Mouse (Mus musculus) forebrain, embryonic 11.5 days (tissue): Measurements from ENCODE around the gene Sp7. TPM values are rescaled to one million over a fixed set of nuclear protein-coding genes. Genes with fewer than 3 reads are reported as not detected.

Source experiments
- ATAC-seq: fragments of 200-750 bp; cut with Nextera tagmentation; replicated peaks from 2 replicates; pipeline ENCODE4 v1.8.0; 2017; ENCODE audit warnings: moderate TSS enrichment; ENCODE audit not compliant: low FRiP score
- DNase-seq: peaks from one replicate; pipeline ENCODE4 v3.0.0-alpha.2; 2017; ENCODE audit warnings: low spot score
- H3K27ac ChIP-seq: fragments of 300-500 bp; sonication (generic); 2 replicates; pipeline ENCODE4 v1.5.1; 2014; ENCODE audit warnings: low read depth, low read length
- H3K27me3 ChIP-seq: fragments of 300-500 bp; sonication (generic); 2 replicates; pipeline ENCODE4 v1.6.1; 2014; ENCODE audit warnings: mild to moderate bottlenecking, low read length, mixed read lengths; ENCODE audit not compliant: control insufficient read depth, insufficient read depth
- H3K36me3 ChIP-seq: fragments of 300-500 bp; sonication (generic); 2 replicates; pipeline ENCODE4 v1.6.1; 2014; ENCODE audit warnings: mild to moderate bottlenecking, low read length, moderate library complexity, mixed read lengths; ENCODE audit not compliant: control insufficient read depth, insufficient read depth
- H3K4me1 ChIP-seq: fragments of 300-500 bp; sonication (generic); replicated peaks from 2 replicates; pipeline ENCODE4 v1.6.1; 2014; ENCODE audit warnings: low read length, mixed read lengths; ENCODE audit not compliant: control insufficient read depth, insufficient read depth
- H3K4me2 ChIP-seq: fragments of 300-500 bp; sonication (generic); 2 replicates; pipeline ENCODE4 v1.6.1; 2014; ENCODE audit warnings: low read depth, mild to moderate bottlenecking, low read length, moderate library complexity, mixed read lengths; ENCODE audit not compliant: severe bottlenecking
- H3K4me3 ChIP-seq: fragments of 300-500 bp; sonication (generic); 2 replicates; pipeline ENCODE4 v1.5.1; 2014; ENCODE audit warnings: low read depth, low read length
- H3K9ac ChIP-seq: fragments of 300-500 bp; sonication (generic); 2 replicates; pipeline ENCODE4 v1.6.1; 2014; ENCODE audit warnings: low read length
- H3K9me3 ChIP-seq: fragments of 300-500 bp; sonication (generic); 2 replicates; pipeline ENCODE4 v1.6.1; 2016; ENCODE audit warnings: low read length, mixed read lengths; ENCODE audit not compliant: control insufficient read depth
- WGBS: fragments of 180-500 bp; shearing (Covaris S2); extraction: QIAGEN DNeasy Blood & Tissue Kit; methylation state at CpG from one replicate; pipeline ENCODE4 v1.1.7; 2014; 5-methylcytosine and 5-hydroxymethylcytosine counted together
- polyA plus RNA-seq: library from polyadenylated mRNA; unstranded; fragments of >200 nt; fragmentation: Nextera tagmentation; extraction: Ambion mirVana; gene quantifications from 2 replicates; pipeline ENCODE4 v1.2.1, GENCODE M21; 2014

Gene Sp7
- polyA plus RNA-seq: 0.20 and 0.52 TPM in 2 replicates

DNA sequence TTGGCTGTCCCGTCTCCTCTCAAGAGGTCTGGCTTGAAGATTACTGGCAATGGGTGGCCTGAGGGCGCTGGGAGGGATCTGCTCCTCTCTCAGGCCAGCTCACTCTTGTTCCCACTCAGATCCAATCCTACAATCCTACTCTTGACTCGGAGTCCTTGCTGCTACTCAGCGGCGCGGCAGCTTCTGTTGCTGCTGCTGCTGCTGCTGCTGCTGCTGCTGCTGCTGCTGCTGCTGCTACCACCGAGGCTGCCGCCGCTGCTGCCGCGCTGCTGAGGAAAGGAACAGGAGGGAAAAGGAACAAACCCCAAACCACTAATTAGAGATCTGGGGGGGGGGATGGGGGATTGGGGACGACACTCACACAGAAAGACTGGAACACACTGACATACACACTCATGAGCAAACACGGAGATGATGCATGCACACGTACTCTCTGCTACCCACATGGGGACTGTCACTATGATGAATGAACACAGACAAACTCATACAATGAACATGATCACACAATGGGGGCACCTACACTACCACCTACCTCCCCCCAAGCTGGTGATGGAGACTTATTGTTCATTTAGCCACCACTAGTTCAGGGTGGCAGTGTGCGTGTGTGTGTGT lies at the start of gene Sp7:
Gene Sp7 (minus strand): TSS at position 450 of the 612 bp plus-strand sequence.
- no peaks in the 10 kb centered on the region for H3K36me3 ChIP-seq
- WGBS: 9% methylated on average over 13 of the region's 15 CpGs
- no peaks in the 10 kb centered on the region for H3K9me3 ChIP-seq
- peak within 1 kb of the TSS; percentile 45 for H3K4me2 ChIP-seq
- peak within 1 kb of the TSS; percentile 21; the same call in 1 of the 2 replicates for H3K9ac ChIP-seq
- ATAC-seq (no peak), DNase-seq (peak; percentile 65)
- peaks cover 10% of the 10 kb centered on the region for H3K27me3 ChIP-seq
- peak within 1 kb of the TSS; percentile 16 for H3K4me3 ChIP-seq
- H3K4me1 ChIP-seq: peaks cover 11% of the 10 kb centered on the region; the same call in 1 of the 2 replicates
- no peak within 1 kb of the TSS for H3K27ac ChIP-seq

DNA sequence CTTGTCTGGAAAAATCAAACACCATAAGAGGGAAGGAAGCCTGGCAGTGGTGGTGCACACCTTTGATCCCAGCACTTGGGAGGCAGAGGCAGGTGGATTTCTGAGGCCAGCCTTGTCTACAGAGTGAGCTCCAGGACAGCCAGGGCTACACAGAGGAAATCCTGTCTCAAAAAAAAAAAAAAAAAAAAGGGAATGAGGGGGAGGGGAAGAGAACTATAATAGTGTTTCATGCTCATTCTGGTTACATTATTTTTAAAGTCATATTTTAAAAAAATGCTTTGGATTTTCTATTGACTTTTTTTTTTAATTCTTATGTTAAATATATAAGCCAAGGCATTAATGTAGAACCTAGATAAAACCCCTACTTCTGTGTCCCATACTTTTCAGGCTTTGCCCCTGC lies 46.7 kb upstream of the Sp7 start:
- no peak overlapping the region for H3K9ac ChIP-seq
- H3K4me3 ChIP-seq: no peak overlapping the region
- DNase-seq: no peak
- peaks cover 2% of the 10 kb centered on the region for H3K4me1 ChIP-seq
- no peaks in the 10 kb centered on the region for H3K27me3 ChIP-seq
- H3K9me3 ChIP-seq: no peaks in the 10 kb centered on the region
- ATAC-seq: no peak
- H3K36me3 ChIP-seq: peaks cover 25% of the 10 kb centered on the region
- no peak overlapping the region for H3K27ac ChIP-seq
- H3K4me2 ChIP-seq: no peak overlapping the region

DNA sequence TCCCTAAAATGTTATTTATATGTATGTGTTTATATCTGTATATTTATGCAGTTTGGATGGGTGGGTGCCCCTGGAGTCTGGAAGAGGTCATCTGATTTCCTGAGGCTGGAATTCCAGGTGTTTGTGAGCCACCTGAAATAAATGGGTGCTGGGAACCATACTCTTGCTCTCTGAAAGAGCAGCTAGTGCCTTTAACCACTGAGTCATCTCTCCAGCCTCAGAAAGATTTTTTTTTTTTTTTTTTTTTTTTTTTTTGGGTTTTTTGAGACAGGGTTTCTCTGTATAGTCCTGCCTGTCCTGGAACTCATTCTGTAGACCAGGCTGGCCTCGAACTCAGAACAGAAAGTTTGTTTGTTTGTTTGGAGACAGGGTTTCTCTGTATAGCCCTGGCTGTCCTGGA lies 44.1 kb upstream of the Sp7 start:
- Histone ChIP-seq H3K27me3 (no peaks in the 10 kb centered on the region), H3K36me3 (peaks cover 30% of the 10 kb centered on the region), H3K4me3 (no peak overlapping the region), H3K27ac (no peak overlapping the region), H3K9ac (no peak overlapping the region), H3K4me2 (0 out of 2 replicates have a peak overlapping the region, but pooled peaks have one; percentile 15), H3K9me3 (no peaks in the 10 kb centered on the region), H3K4me1 (peaks cover 9% of the 10 kb centered on the region)
- DNase-seq: no peak
- WGBS: 89% methylated on average over 1 of the region's 1 CpGs
- no peak for ATAC-seq

DNA sequence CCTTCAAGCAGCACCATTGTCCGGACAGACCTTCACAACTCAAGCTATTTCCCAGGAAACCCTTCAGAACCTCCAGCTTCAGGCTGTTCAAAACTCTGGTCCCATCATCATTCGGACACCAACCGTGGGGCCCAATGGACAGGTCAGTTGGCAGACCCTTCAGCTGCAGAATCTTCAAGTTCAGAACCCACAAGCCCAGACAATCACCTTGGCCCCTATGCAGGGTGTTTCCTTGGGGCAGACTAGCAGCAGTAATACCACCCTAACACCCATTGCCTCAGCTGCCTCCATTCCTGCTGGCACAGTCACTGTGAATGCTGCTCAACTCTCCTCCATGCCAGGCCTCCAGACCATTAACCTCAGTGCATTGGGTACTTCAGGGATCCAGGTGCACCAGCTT lies 42.3 kb upstream of the Sp7 start:
- H3K4me1 ChIP-seq: peaks cover 9% of the 10 kb centered on the region

DNA sequence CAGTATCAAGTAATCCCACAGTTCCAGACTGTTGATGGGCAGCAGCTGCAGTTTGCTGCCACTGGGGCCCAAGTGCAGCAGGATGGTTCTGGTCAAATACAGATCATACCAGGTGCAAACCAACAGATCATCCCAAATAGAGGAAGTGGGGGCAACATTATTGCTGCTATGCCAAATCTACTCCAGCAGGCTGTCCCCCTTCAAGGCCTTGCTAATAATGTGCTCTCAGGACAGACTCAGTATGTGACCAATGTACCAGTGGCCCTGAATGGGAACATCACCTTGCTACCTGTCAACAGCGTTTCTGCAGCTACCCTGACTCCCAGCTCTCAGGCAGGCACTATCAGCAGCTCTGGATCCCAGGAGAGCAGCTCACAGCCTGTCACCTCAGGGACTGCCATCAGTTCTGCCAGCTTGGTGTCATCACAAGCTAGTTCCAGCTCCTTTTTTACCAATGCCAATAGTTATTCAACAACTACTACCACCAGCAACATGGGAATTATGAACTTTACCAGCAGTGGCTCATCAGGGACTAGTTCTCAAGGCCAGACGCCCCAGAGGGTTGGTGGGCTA lies 41.7 kb upstream of the Sp7 start:
- ATAC-seq (no peak), DNase-seq (no peak)
- peaks cover 9% of the 10 kb centered on the region for H3K4me1 ChIP-seq
- H3K9me3 ChIP-seq: no peaks in the 10 kb centered on the region
- H3K27me3 ChIP-seq: no peaks in the 10 kb centered on the region
- no peak overlapping the region for H3K9ac ChIP-seq
- H3K4me2 ChIP-seq: no peak overlapping the region
- H3K27ac ChIP-seq: no peak overlapping the region
- peaks cover 30% of the 10 kb centered on the region for H3K36me3 ChIP-seq
- H3K4me3 ChIP-seq: no peak overlapping the region
- WGBS: 88% methylated on average over 2 of the region's 2 CpGs

More for the DNA sequence above, 42.3 kb upstream of the Sp7 start:
- no peak overlapping the region for H3K27ac ChIP-seq
- H3K9ac ChIP-seq: no peak overlapping the region
- WGBS: 98% methylated on average over 3 of the region's 3 CpGs
- DNase-seq (peak; percentile 48), ATAC-seq (no peak)
- H3K9me3 ChIP-seq: no peaks in the 10 kb centered on the region
- no peaks in the 10 kb centered on the region for H3K27me3 ChIP-seq
- H3K4me3 ChIP-seq: no peak overlapping the region
- H3K4me2 ChIP-seq: no peak overlapping the region
- peaks cover 30% of the 10 kb centered on the region for H3K36me3 ChIP-seq

DNA sequence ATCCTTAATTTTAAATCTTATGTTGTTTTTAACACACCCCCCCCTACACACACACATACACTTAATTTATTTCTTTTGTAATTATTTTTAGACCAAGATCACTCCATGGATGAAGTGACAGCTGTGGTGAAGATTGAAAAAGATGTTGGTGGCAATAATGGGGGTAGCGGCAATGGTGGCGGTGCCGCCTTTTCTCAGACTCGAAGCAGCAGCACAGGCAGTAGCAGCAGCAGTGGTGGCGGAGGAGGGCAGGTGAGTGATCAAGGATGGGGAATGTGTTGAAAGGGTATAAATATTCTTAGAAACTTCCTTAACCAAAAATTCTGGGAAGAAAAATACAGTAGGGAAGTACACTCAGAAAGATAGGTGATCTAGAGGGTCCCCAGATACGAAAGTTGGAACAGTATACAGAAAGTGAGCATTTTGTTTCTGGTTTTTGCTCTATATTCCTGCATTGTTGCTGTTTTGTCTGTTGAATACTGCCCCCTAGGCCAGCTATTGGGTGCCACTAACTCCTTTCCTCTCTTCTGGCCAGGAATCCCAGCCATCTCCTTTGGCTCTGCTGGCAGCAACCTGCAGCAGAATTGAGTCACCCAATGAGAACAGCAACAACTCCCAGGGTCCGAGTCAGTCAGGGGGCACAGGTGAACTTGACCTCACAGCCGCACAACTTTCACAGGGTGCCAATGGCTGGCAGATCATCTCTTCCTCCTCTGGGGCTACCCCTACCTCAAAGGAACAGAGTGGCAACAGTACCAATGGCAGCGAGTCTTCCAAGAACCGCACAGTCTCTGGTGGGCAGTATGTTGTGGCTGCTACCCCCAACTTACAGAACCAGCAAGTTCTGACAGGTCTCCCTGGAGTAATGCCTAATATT lies 40.9 kb upstream of the Sp7 start:
- H3K4me3 ChIP-seq: no peak overlapping the region

DNA sequence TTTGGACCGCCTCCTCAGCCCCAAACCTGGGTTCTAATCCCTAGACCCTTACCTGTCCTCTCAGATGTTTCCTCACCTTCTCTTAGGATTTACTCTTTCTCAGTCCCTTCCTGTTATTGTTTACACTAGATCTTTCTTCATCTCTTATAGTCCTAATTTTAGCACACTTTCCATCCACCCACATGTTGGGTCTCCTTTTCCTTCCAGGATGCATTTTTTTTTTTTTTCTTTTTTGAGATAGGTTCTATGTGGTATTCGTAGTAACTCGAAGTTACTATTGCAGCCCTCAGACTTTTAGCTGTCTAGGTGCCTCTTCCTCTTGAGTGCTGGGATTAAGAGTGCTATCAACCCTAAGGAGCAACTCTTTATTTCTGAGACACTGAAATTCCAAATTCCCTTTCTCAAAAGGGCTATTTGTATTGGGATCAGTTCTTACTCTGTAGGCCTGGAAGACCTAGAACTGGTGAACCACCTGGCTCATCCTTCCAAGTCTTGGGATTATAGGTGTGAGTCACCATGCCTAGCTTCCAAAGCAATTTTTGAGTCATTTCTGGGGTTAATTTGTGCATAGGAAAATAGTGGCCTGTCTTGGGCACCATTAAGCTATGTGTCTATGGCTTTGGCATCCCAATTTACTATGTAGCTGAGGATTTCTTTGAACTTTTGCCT lies 40.1 kb upstream of the Sp7 start:
- Histone ChIP-seq H3K9ac (peak overlapping the region; percentile 94), H3K27ac (peak overlapping the region; percentile 96; the same call in 1 of the 2 replicates), H3K36me3 (peaks cover 30% of the 10 kb centered on the region), H3K9me3 (no peaks in the 10 kb centered on the region), H3K27me3 (no peaks in the 10 kb centered on the region), H3K4me3 (peak overlapping the region; percentile 61), H3K4me1 (peaks cover 9% of the 10 kb centered on the region), H3K4me2 (peak overlapping the region; percentile 42)
- DNase-seq (no peak), ATAC-seq (no peak)
- 32% methylated on average over 3 of the region's 3 CpGs for WGBS

More for the DNA sequence above, 40.9 kb upstream of the Sp7 start:
- Histone ChIP-seq H3K27me3 (no peaks in the 10 kb centered on the region), H3K9me3 (no peaks in the 10 kb centered on the region), H3K4me1 (peaks cover 9% of the 10 kb centered on the region), H3K36me3 (peaks cover 30% of the 10 kb centered on the region), H3K4me2 (no peak overlapping the region), H3K9ac (no peak overlapping the region), H3K27ac (no peak overlapping the region)
- DNase-seq: peak; percentile 47
- ATAC-seq: no peak
- whole genome bisulfite sequencing: 93% methylated on average over 10 of the region's 10 CpGs

DNA sequence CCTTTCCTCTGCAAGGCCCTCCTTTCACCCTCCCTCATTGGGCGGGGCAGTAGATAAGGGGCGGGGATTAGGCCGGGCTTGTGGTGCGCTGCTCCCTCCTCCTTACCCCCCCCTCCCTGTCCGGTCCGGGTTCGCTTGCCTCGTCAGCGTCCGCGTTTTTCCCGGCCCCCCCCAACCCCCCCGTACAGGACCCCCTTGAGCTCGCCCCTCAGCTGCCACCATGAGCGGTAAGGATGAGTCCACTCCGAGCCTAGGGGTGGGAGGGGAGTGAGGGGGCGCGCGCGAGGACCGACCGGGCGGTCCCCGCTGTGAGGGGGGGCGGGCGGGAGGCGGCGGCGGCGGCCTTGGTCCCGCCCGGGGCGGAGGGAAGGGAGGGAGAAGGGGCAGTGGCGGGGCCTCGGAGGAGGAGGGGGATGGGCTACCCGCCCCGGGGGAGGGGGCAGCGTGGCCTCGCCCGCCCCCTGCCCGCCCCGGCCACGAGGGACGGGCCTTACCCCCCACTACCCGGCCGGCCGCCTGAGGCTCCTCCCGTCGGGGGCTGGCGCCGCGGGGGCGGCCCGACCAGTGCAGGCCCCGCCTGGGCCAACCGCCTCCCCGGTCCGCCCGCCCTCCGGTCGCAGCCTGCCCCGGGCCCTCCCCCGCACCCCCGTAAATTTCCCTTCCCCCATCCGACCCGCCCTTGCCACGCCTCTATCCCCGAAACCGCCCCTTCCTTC lies 39.4 kb upstream of the Sp7 start:
- Histone ChIP-seq H3K36me3 (peaks cover 25% of the 10 kb centered on the region), H3K4me1 (peaks cover 9% of the 10 kb centered on the region), H3K9me3 (no peaks in the 10 kb centered on the region), H3K9ac (peak overlapping the region; percentile 94), H3K4me2 (peak overlapping the region; percentile 42), H3K4me3 (peak overlapping the region; percentile 61), H3K27ac (peak overlapping the region; percentile 96), H3K27me3 (no peaks in the 10 kb centered on the region)
- ATAC-seq (peak; percentile 11), DNase-seq (peak; percentile 98)
- whole genome bisulfite sequencing: 2% methylated on average over 44 of the region's 69 CpGs
